Mouse (Mus musculus) MEL (cell line): ENCODE measurements around the gene Oprl1. TPM values are rescaled to one million over a fixed set of nuclear protein-coding genes. Genes with fewer than 3 reads are reported as not detected.

ENCODE experiments used
- DNase-seq: peaks from one replicate; pipeline ENCODE4 v3.0.0; 2011; ENCODE audit warnings: low read depth, low spot score
- H3K27ac ChIP-seq: 2 replicates; pipeline ENCODE4 v1.5.1; 2012; ENCODE audit warnings: low read depth, mild to moderate bottlenecking, control low read depth, low read length, moderate library complexity; ENCODE audit not compliant: control insufficient read depth
- H3K27me3 ChIP-seq, 2 experiments: fragments of 150-350 bp in 1 of 2; sonication (generic) in 1 of 2; 2 replicates each; pipeline ENCODE4 v1.6.1; 2012; ENCODE audit warnings: low read length in 2 of 2, mild to moderate bottlenecking in 2 of 2, improper control_type of control experiment in 1 of 2, moderate library complexity in 1 of 2; ENCODE audit not compliant: insufficient read depth in 2 of 2, control insufficient read depth in 1 of 2
- H3K36me3 ChIP-seq, 2 experiments: 2 replicates each; pipeline ENCODE4 v1.6.1; 2012 to 2014; ENCODE audit warnings: low read length in 2 of 2, improper control_type of control experiment in 1 of 2, inconsistent platforms in 1 of 2, mild to moderate bottlenecking in 1 of 2; ENCODE audit not compliant: insufficient read depth in 2 of 2, control insufficient read depth in 1 of 2
- H3K4me1 ChIP-seq, 2 experiments: fragments of 150-350 bp in 1 of 2; sonication (generic) in 1 of 2; 2 replicates each; pipeline ENCODE4 v1.6.1; 2012; ENCODE audit warnings: low read length in 2 of 2, improper control_type of control experiment in 1 of 2, mild to moderate bottlenecking in 1 of 2; ENCODE audit not compliant: insufficient read depth in 2 of 2, control insufficient read depth in 1 of 2
- H3K4me3 ChIP-seq, 2 experiments: fragments of 150-350 bp in 1 of 2; sonication (generic) in 1 of 2; 2 replicates each; pipeline ENCODE4 v1.5.1; 2012; ENCODE audit warnings: low read depth in 2 of 2, low read length in 2 of 2, mild to moderate bottlenecking in 2 of 2, moderate library complexity in 2 of 2, control low read depth in 1 of 2, improper control_type of control experiment in 1 of 2; ENCODE audit not compliant: control insufficient read depth in 1 of 2, insufficient read depth in 1 of 2
- H3K79me2 ChIP-seq: 2 replicates; pipeline ENCODE4 v1.6.1; 2012; ENCODE audit warnings: mild to moderate bottlenecking, low read length, moderate library complexity; ENCODE audit not compliant: control insufficient read depth, poor library complexity, insufficient read depth
- H3K9ac ChIP-seq: 2 replicates; pipeline ENCODE4 v1.6.1; 2012; ENCODE audit warnings: low read depth, mild to moderate bottlenecking, control low read depth, low read length, moderate library complexity; ENCODE audit not compliant: control insufficient read depth, poor library complexity, severe bottlenecking
- H3K9me3 ChIP-seq: fragments of 150-350 bp; sonication (generic); replicated peaks from 2 replicates; pipeline ENCODE4 v1.6.1; 2012; ENCODE audit warnings: mild to moderate bottlenecking, low read length, improper control_type of control experiment, moderate library complexity; ENCODE audit not compliant: insufficient read depth
- CHD1 ChIP-seq: IDR thresholded peaks from 2 replicates; pipeline ENCODE4 v1.6.1; 2012; ENCODE audit warnings: low read depth, mild to moderate bottlenecking, inconsistent platforms, low read length, improper control_type of control experiment
- ELF1 ChIP-seq: IDR thresholded peaks from 2 replicates; pipeline ENCODE4 v1.6.1; 2014; ENCODE audit warnings: low read depth, mild to moderate bottlenecking, inconsistent platforms, low read length, improper control_type of control experiment, moderate library complexity
- EP300 ChIP-seq, 2 experiments: IDR thresholded peaks; 2 replicates each; pipeline ENCODE4 v1.6.1; 2011; ENCODE audit warnings: improper control_type of control experiment in 2 of 2, low read length in 2 of 2, low read depth in 1 of 2, mild to moderate bottlenecking in 1 of 2
- ETS1 ChIP-seq: IDR thresholded peaks from 2 replicates; pipeline ENCODE4 v1.6.1; 2012; ENCODE audit warnings: low read depth, mild to moderate bottlenecking, inconsistent platforms, low read length, improper control_type of control experiment, moderate library complexity
- GATA1 ChIP-seq: IDR thresholded peaks from 2 replicates; pipeline ENCODE4 v1.6.1; 2011; ENCODE audit warnings: low read depth, low read length, improper control_type of control experiment
- HCFC1 ChIP-seq: IDR thresholded peaks from 2 replicates; pipeline ENCODE4 v1.6.1; 2012; ENCODE audit warnings: low read depth, mild to moderate bottlenecking, inconsistent platforms, low read length, improper control_type of control experiment, moderate library complexity
- JUND ChIP-seq: IDR thresholded peaks from 2 replicates; pipeline ENCODE4 v1.6.1; 2011; ENCODE audit warnings: low read depth, mild to moderate bottlenecking, improper control_type of control experiment, low read length
- MXI1 ChIP-seq: IDR thresholded peaks from 2 replicates; pipeline ENCODE4 v1.6.1; 2011; ENCODE audit warnings: mild to moderate bottlenecking, low read depth, low read length, improper control_type of control experiment
- MYB ChIP-seq: IDR thresholded peaks from 2 replicates; pipeline ENCODE4 v1.6.1; 2011; ENCODE audit warnings: mild to moderate bottlenecking, low read depth, low read length, improper control_type of control experiment
- NRF1 ChIP-seq: IDR thresholded peaks from 2 replicates; pipeline ENCODE4 v1.6.1; 2014; ENCODE audit warnings: low read depth, mild to moderate bottlenecking, inconsistent platforms, low read length, improper control_type of control experiment, moderate library complexity; ENCODE audit not compliant: poor library complexity, insufficient read depth, severe bottlenecking
- POLR2A ChIP-seq, 2 experiments: IDR thresholded peaks; 2 replicates each; pipeline ENCODE4 v1.6.1; 2011 to 2012; ENCODE audit warnings: low read length in 2 of 2, mild to moderate bottlenecking in 2 of 2, control low read depth in 1 of 2, improper control_type of control experiment in 1 of 2, low read depth in 1 of 2, moderate library complexity in 1 of 2; ENCODE audit not compliant: control insufficient read depth in 1 of 2, insufficient read depth in 1 of 2, poor library complexity in 1 of 2
- POLR2AphosphoS5 ChIP-seq: IDR thresholded peaks from 2 replicates; pipeline ENCODE4 v1.6.1; 2012; ENCODE audit warnings: low read depth, borderline replicate concordance, mild to moderate bottlenecking, inconsistent platforms, low read length, moderate library complexity, mixed read lengths
- RCOR1 ChIP-seq: IDR thresholded peaks from 2 replicates; pipeline ENCODE4 v1.6.1; 2012; ENCODE audit warnings: low read depth, mild to moderate bottlenecking, inconsistent platforms, low read length, improper control_type of control experiment
- SMC3 ChIP-seq: IDR thresholded peaks from 2 replicates; pipeline ENCODE4 v1.6.1; 2011; ENCODE audit warnings: low read depth, low read length, improper control_type of control experiment
- TAL1 ChIP-seq: IDR thresholded peaks from 2 replicates; pipeline ENCODE4 v1.6.1; 2012; ENCODE audit warnings: mild to moderate bottlenecking, inconsistent platforms, low read length, moderate library complexity, mixed read lengths
- TBP ChIP-seq: IDR thresholded peaks from 2 replicates; pipeline ENCODE4 v1.8.0; 2011; ENCODE audit warnings: low read depth, low read length, improper control_type of control experiment
- USF1 ChIP-seq: IDR thresholded peaks from 2 replicates; pipeline ENCODE4 v1.6.1; 2014; ENCODE audit warnings: low read depth, mild to moderate bottlenecking, inconsistent platforms, low read length, improper control_type of control experiment, moderate library complexity
- ZC3H11A ChIP-seq: IDR thresholded peaks from 2 replicates; pipeline ENCODE4 v1.6.1; 2012; ENCODE audit warnings: low read depth, mild to moderate bottlenecking, inconsistent platforms, low read length, improper control_type of control experiment
- ZKSCAN1 ChIP-seq: IDR thresholded peaks from 2 replicates; pipeline ENCODE4 v1.6.1; 2012; ENCODE audit warnings: low read depth, mild to moderate bottlenecking, inconsistent platforms, low read length, improper control_type of control experiment, moderate library complexity
- ZMIZ1 ChIP-seq: IDR thresholded peaks from 2 replicates; pipeline ENCODE4 v1.6.1; 2012; ENCODE audit warnings: low read depth, mild to moderate bottlenecking, inconsistent platforms, low read length, improper control_type of control experiment, moderate library complexity
- ZNF384 ChIP-seq: IDR thresholded peaks from 2 replicates; pipeline ENCODE4 v1.6.1; 2012; ENCODE audit warnings: low read depth, mild to moderate bottlenecking, inconsistent platforms, low read length, improper control_type of control experiment
- polyA plus RNA-seq, 2 experiments: library from polyadenylated mRNA; stranded (reverse) in 1 of 2; unstranded in 1 of 2; fragments of >175 nt in 1 of 2; fragments of >200 nt in 1 of 2; gene quantifications; 2 replicates each; pipeline versions ENCODE4 v1.2.1 to v1.2.4; 2012; ENCODE audit warnings: low replicate concordance in 2 of 2, low read depth in 1 of 2; ENCODE audit not compliant: insufficient read length in 2 of 2, insufficient read depth in 1 of 2, missing spikeins in 1 of 2
- total RNA-seq: library from RNA; depleted of rRNA; stranded (reverse); fragments of 300-350 nt; gene quantifications from 2 replicates; pipeline ENCODE4 v1.2.3, GENCODE M21; 2012; rRNA removed

The Oprl1 gene
- total RNA-seq = 0.04 TPM in 1 of 2 replicates, not detected in the other
- under 1 TPM in 1 of 2 experiments, not detected in 1; 0.25 TPM for polyA plus RNA-seq

- Histone ChIP-seq H3K36me3 (0 out of 4 replicates have a peak, but pooled peaks cover 0 to 2% of the 10 kb centered on the region in 2 experiments), H3K4me3 (peak within 1 kb of the TSS in 1 of 2 experiments; percentile 15; a peak in 1 of 4 replicates), H3K9ac (no peak within 1 kb of the TSS), H3K79me2 (no peaks in the 10 kb centered on the region), H3K27me3 (no peaks in the 10 kb centered on the region), H3K9me3 (no peaks in the 10 kb centered on the region), H3K4me1 (peaks cover 2 to 10% of the 10 kb centered on the region in 2 experiments; a peak in 2 of 4 replicates), H3K27ac (no peak within 1 kb of the TSS)
- DNase-seq = peak; percentile 72
- TF ChIP-seq GATA1 = peak; percentile 12; the same call in 1 of the 2 replicates
- 0 out of 4 replicates have a peak, but pooled peaks have one; percentile 5 to 7 for TF ChIP-seq EP300 (IDR thresholded peaks at IDR 0.05; ENCODE audit: low read depth in 1 of 2, low read length in 2 of 2)
- peak; percentile 94 for TF ChIP-seq ZNF384
- no peak for TF ChIP-seq POLR2AphosphoS5
- TF ChIP-seq ELF1 = no peak
- TF ChIP-seq POLR2A (IDR thresholded peaks at IDR 0.05; ENCODE audit: control insufficient read depth in 1 of 2, insufficient read depth in 1 of 2, low read depth in 1 of 2, low read length in 2 of 2, poor library complexity in 1 of 2) = no peak
- TF ChIP-seq ZKSCAN1 = no peak
- no peak for TF ChIP-seq TAL1
- TF ChIP-seq NRF1 = peak; percentile 31; the same call in 1 of the 2 replicates
Observed at GRCm38 (mm10) chr2:181714903-181715326, at the start of gene Oprl1. Gene Oprl1, plus strand, starts transcription at chr2:181715016.

- no peak overlapping the region for H3K27ac ChIP-seq
- DNase-seq = no peak
- no peak for TF ChIP-seq TBP
- TF ChIP-seq ZC3H11A = no peak
- TF ChIP-seq ZMIZ1 = no peak
- no peak for TF ChIP-seq SMC3
- TF ChIP-seq MXI1 = no peak
- TF ChIP-seq POLR2A (IDR thresholded peaks at IDR 0.05; ENCODE audit: control insufficient read depth in 1 of 2, insufficient read depth in 1 of 2, low read depth in 1 of 2, low read length in 2 of 2, poor library complexity in 1 of 2) = no peak
- no peak for TF ChIP-seq RCOR1
- TF ChIP-seq MYB = no peak
- TF ChIP-seq GATA1 = no peak
- TF ChIP-seq POLR2AphosphoS5 = no peak
- no peak for TF ChIP-seq ELF1
- TF ChIP-seq JUND = no peak
- TF ChIP-seq HCFC1 = no peak
- TF ChIP-seq USF1 = no peak
- TF ChIP-seq ETS1 = no peak
- TF ChIP-seq CHD1 = no peak
- TF ChIP-seq, all 39 proteins: peak for 0
- Histone ChIP-seq H3K79me2 (no peaks in the 10 kb centered on the region), H3K27me3 (peaks cover 3 to 6% of the 10 kb centered on the region in 2 experiments; a peak in 2 of 4 replicates), H3K36me3 (no peaks in the 10 kb centered on the region), H3K4me3 (no peak overlapping the region), H3K9ac (no peak overlapping the region), H3K4me1 (peaks cover 0 to 3% of the 10 kb centered on the region in 2 experiments; a peak in 1 of 4 replicates), H3K9me3 (no peaks in the 10 kb centered on the region)
Observed at GRCm38 (mm10) chr2:181670285-181670912, 44.4 kb upstream of the Oprl1 start.
